Mouse (Mus musculus): ENCODE measurements around the gene Foxn3. TPM values are rescaled to one million over a fixed set of nuclear protein-coding genes. Genes with fewer than 3 reads are reported as not detected.
A peak's percentile ranks its signal among the peaks of the same experiment; 100 is the strongest.

Foxn3 gene
- polyA plus RNA-seq, 1 experiment from 2014 or later, result 90.0 TPM

GRCm38 (mm10) chr12:99292152-99292551 lies 271.2 kb downstream of the Foxn3 start:
- no peak for ATAC-seq (ENCODE audit: low FRiP score, low read depth)
- H3K4me1 ChIP-seq, result peaks cover 45% of the 10 kb centered on the region
- H3K4me2 ChIP-seq (replicated peaks), result no peak overlapping the region
- H3K36me3 ChIP-seq, result peaks cover 6% of the 10 kb centered on the region; the same call in 1 of the 2 replicates
- H3K27ac ChIP-seq (replicated peaks), result no peak overlapping the region
- no peaks in the 10 kb centered on the region; the same call in 1 of the 2 replicates for H3K27me3 ChIP-seq
- no peak overlapping the region for H3K4me3 ChIP-seq
- no peak overlapping the region for H3K9ac ChIP-seq (replicated peaks)
- 70% methylated on average over 6 of the region's 6 CpGs for WGBS
- H3K9me3 ChIP-seq, result no peaks in the 10 kb centered on the region

GRCm38 (mm10) chr12:99287081-99287480 lies 276.3 kb downstream of the Foxn3 start:
- no peak overlapping the region for H3K9ac ChIP-seq (replicated peaks)
- peak overlapping the region; percentile 52 for H3K27ac ChIP-seq (replicated peaks)
- H3K36me3 ChIP-seq, result peaks cover 6% of the 10 kb centered on the region; the same call in 1 of the 2 replicates
- H3K4me1 ChIP-seq, result peaks cover 63% of the 10 kb centered on the region
- no peaks in the 10 kb centered on the region for H3K9me3 ChIP-seq
- no peak overlapping the region for H3K4me3 ChIP-seq
- H3K4me2 ChIP-seq (replicated peaks), result no peak overlapping the region
- ATAC-seq (ENCODE audit: low FRiP score, low read depth), result peak; percentile 7; the same call in 1 of the 2 replicates
- WGBS, result 56% methylated on average over 5 of the region's 5 CpGs
- no peaks in the 10 kb centered on the region for H3K27me3 ChIP-seq

DNA sequence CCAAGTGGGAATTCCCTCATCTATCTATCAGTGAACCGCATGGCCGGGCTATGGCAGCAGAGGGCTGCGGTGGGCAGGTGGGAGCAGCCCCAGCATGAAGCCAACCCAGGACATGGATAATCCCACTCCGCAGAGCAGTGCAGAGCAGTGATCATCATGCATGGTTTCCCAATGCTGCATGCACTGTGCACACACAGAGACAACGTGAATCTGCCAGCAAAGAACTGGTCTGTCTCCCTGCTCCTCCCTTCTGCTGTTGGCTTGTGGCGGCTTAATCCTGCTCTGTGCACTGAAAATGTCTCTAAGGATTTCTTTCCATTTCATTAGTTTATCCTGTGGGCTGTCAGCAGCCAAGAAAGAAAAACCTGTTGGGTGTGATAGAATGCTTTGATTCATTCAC lies 276.7 kb downstream of the Foxn3 start:
- Histone ChIP-seq H3K27ac (replicated peaks) (peak overlapping the region; percentile 52), H3K9me3 (no peaks in the 10 kb centered on the region), H3K36me3 (peaks cover 6% of the 10 kb centered on the region; the same call in 1 of the 2 replicates), H3K9ac (replicated peaks) (no peak overlapping the region), H3K4me2 (replicated peaks) (no peak overlapping the region), H3K4me3 (no peak overlapping the region), H3K4me1 (peaks cover 64% of the 10 kb centered on the region), H3K27me3 (no peaks in the 10 kb centered on the region)
- peak; percentile 71 for ATAC-seq (ENCODE audit: low FRiP score, low read depth)
- 34% methylated on average over 6 of the region's 6 CpGs for WGBS

DNA sequence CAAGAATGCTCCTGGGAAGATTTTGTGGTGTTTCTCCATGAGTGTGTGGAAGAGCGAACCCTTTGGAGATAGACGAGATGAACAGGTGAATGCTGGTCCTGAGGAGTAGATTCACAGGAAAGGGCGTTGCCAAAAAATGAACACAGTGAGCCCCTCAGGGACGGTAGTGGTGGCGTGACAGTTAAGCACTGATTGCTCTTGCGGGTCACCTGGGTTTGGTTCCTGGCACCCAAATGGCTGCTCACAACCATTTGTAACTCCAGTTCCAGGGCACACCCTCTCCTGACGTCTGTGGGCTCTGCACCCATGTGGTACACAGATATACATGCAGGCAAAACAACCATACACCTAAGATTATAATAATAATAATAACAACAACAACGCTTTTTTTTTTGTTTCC lies 277.7 kb downstream of the Foxn3 start:
- Histone ChIP-seq H3K36me3 (no peaks in the 10 kb centered on the region), H3K9ac (replicated peaks) (peak overlapping the region; percentile 16; the same call in 1 of the 2 replicates), H3K27me3 (no peaks in the 10 kb centered on the region), H3K4me1 (peaks cover 67% of the 10 kb centered on the region), H3K4me2 (replicated peaks) (peak overlapping the region; percentile 36; the same call in 1 of the 2 replicates), H3K27ac (replicated peaks) (peak overlapping the region; percentile 69), H3K9me3 (no peaks in the 10 kb centered on the region), H3K4me3 (no peak overlapping the region)
- ATAC-seq (ENCODE audit: low FRiP score, low read depth), result no peak
- WGBS, result 77% methylated on average over 8 of the region's 8 CpGs

GRCm38 (mm10) chr12:99285199-99285598 lies 278.2 kb downstream of the Foxn3 start:
- no peak overlapping the region for H3K4me3 ChIP-seq
- H3K9ac ChIP-seq (replicated peaks), result peak overlapping the region; percentile 16; the same call in 1 of the 2 replicates
- peak overlapping the region; percentile 36 for H3K4me2 ChIP-seq (replicated peaks)

GRCm38 (mm10) chr12:99284419-99285069 lies 278.8 kb downstream of the Foxn3 start:
- 69% methylated on average over 8 of the region's 8 CpGs for WGBS
- Histone ChIP-seq H3K4me3 (no peak overlapping the region), H3K9me3 (no peaks in the 10 kb centered on the region), H3K4me1 (peaks cover 76% of the 10 kb centered on the region), H3K9ac (replicated peaks) (no peak overlapping the region), H3K36me3 (no peaks in the 10 kb centered on the region), H3K27me3 (no peaks in the 10 kb centered on the region), H3K4me2 (replicated peaks) (no peak overlapping the region), H3K27ac (replicated peaks) (peak overlapping the region; percentile 69)
- no peak for ATAC-seq (ENCODE audit: low FRiP score, low read depth)

More at GRCm38 (mm10) chr12:99285199-99285598, 278.2 kb downstream of the Foxn3 start:
- Histone ChIP-seq H3K27ac (replicated peaks) (peak overlapping the region; percentile 69), H3K27me3 (no peaks in the 10 kb centered on the region), H3K4me1 (peaks cover 69% of the 10 kb centered on the region), H3K9me3 (no peaks in the 10 kb centered on the region), H3K36me3 (no peaks in the 10 kb centered on the region)
- peak; percentile 63 for ATAC-seq (ENCODE audit: low FRiP score, low read depth)
- 9% methylated on average over 9 of the region's 9 CpGs for WGBS

DNA sequence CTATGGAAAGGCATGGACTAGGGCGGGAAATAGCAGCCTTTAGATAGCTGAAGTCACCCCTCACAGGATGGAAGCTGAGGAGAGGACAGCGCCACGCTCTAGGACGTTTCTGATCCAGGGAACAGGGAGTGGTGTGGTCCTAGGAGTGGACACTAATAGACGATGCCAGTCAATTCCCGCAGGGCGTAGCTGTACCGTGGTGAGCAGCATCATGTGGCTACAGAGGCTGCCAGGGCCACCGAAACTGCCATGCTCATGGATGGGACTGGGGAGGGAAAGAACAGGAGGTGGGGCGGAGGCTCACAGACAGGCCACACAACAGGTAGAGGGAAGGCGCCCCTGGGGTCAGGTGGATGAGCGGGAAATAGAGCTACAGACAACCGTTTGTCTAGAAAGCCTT lies 282.6 kb downstream of the Foxn3 start:
- H3K4me1 ChIP-seq, result peaks cover 55% of the 10 kb centered on the region
- H3K27ac ChIP-seq (replicated peaks), result no peak overlapping the region
- H3K4me2 ChIP-seq (replicated peaks), result no peak overlapping the region

DNA sequence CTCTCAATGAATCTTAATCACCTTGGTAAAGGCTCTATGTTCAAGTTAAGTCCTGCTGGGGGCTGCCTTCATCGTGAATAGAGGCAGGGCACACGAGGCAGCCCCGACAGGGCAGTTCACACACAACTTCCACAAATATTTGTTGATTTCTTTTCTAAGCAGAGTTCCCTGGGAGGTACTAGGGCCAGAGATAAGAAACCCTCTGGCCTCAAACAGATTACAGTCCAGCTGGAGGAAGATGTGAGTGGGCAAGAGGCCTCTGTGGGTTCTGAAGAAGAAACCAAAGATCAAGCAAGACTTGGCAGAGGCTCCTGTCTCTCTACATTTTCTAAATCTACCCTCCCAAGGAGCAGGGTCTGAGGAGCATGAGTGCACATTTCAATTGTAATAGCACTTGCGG lies 283.1 kb downstream of the Foxn3 start:
- no peaks in the 10 kb centered on the region for H3K36me3 ChIP-seq
- no peak overlapping the region for H3K27ac ChIP-seq (replicated peaks)
- no peaks in the 10 kb centered on the region for H3K27me3 ChIP-seq
- peaks cover 50% of the 10 kb centered on the region for H3K4me1 ChIP-seq
- no peak overlapping the region for H3K9ac ChIP-seq (replicated peaks)
- no peak overlapping the region for H3K4me2 ChIP-seq (replicated peaks)
- no peak for ATAC-seq (ENCODE audit: low FRiP score, low read depth)
- no peaks in the 10 kb centered on the region for H3K9me3 ChIP-seq
- WGBS, result 75% methylated on average over 4 of the region's 4 CpGs
- H3K4me3 ChIP-seq, result no peak overlapping the region

More for the DNA sequence above, 282.6 kb downstream of the Foxn3 start:
- Histone ChIP-seq H3K36me3 (no peaks in the 10 kb centered on the region), H3K27me3 (no peaks in the 10 kb centered on the region), H3K9ac (replicated peaks) (no peak overlapping the region), H3K9me3 (no peaks in the 10 kb centered on the region), H3K4me3 (no peak overlapping the region)
- ATAC-seq (ENCODE audit: low FRiP score, low read depth), result no peak
- whole genome bisulfite sequencing, result 91% methylated on average over 13 of the region's 13 CpGs

DNA sequence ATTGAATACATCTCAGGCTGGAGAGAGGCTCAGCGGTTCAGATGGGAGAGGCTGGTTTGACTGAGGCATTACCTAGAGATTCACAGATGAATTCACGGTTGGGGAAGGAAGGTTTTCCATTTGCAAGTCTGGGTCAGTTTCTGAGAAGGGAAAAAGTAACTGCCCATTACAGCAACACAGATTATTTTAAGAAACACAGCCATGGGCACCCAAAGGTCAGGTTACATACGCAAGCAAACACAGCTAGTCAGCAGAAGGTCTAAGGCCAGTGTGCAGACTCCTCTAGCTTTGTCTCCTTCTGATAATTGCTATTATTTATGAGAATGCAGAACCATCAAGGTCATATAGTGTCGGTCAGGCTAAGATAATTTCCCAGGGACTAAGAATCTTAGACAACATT lies 284.0 kb downstream of the Foxn3 start:
- no peak overlapping the region for H3K27ac ChIP-seq (replicated peaks)
- H3K36me3 ChIP-seq, result no peaks in the 10 kb centered on the region
- H3K4me1 ChIP-seq, result peaks cover 41% of the 10 kb centered on the region
- no peaks in the 10 kb centered on the region for H3K9me3 ChIP-seq
- ATAC-seq (ENCODE audit: low FRiP score, low read depth), result no peak
- no peaks in the 10 kb centered on the region for H3K27me3 ChIP-seq
- 89% methylated on average over 4 of the region's 4 CpGs for WGBS
- H3K4me3 ChIP-seq, result no peak overlapping the region
- H3K4me2 ChIP-seq (replicated peaks), result no peak overlapping the region
- H3K9ac ChIP-seq (replicated peaks), result no peak overlapping the region

GRCm38 (mm10) chr12:99274589-99274988 lies 288.8 kb downstream of the Foxn3 start:
- H3K36me3 ChIP-seq, result no peaks in the 10 kb centered on the region
- no peaks in the 10 kb centered on the region for H3K27me3 ChIP-seq
- 89% methylated on average over 1 of the region's 1 CpGs for WGBS
- H3K9me3 ChIP-seq, result no peaks in the 10 kb centered on the region
- no peak for ATAC-seq (ENCODE audit: low FRiP score, low read depth)
- 0 out of 2 replicates have a peak overlapping the region, but pooled peaks have one; percentile 15 for H3K27ac ChIP-seq (replicated peaks)
- no peak overlapping the region for H3K4me2 ChIP-seq (replicated peaks)
- H3K4me3 ChIP-seq, result no peak overlapping the region
- no peak overlapping the region for H3K9ac ChIP-seq (replicated peaks)
- H3K4me1 ChIP-seq, result peaks cover 15% of the 10 kb centered on the region; the same call in 1 of the 2 replicates

DNA sequence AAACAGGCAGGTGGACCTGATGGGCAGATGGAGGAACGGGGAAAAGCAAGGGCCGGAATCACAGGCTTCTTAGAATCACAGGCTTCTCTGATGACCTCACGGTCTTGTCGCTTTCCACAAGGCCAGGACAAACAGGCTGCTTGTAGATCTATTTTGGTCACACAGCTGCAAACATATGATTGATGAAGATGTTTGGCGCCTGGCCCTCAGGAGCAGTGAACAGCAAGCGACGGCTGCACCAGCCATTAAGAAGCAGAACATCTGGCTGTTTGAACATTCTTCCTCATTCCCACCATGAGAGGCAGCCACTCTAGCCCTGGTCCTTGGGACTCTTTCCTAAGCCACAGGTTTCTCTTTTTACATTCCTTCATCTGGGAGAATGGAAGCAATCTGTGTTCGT lies 294.0 kb downstream of the Foxn3 start:
- Histone ChIP-seq H3K4me2 (replicated peaks) (no peak overlapping the region), H3K4me3 (no peak overlapping the region), H3K9ac (replicated peaks) (no peak overlapping the region), H3K27me3 (no peaks in the 10 kb centered on the region), H3K9me3 (no peaks in the 10 kb centered on the region), H3K27ac (replicated peaks) (no peak overlapping the region), H3K36me3 (no peaks in the 10 kb centered on the region), H3K4me1 (peaks cover 37% of the 10 kb centered on the region)
- ATAC-seq (ENCODE audit: low FRiP score, low read depth), result no peak
- WGBS, result 83% methylated on average over 8 of the region's 8 CpGs

- Histone ChIP-seq H3K9ac (replicated peaks) (no peak overlapping the region), H3K4me1 (peaks cover 39% of the 10 kb centered on the region), H3K27me3 (no peaks in the 10 kb centered on the region), H3K9me3 (no peaks in the 10 kb centered on the region), H3K36me3 (no peaks in the 10 kb centered on the region), H3K27ac (replicated peaks) (no peak overlapping the region), H3K4me3 (no peak overlapping the region), H3K4me2 (replicated peaks) (no peak overlapping the region)
- 69% methylated on average over 11 of the region's 11 CpGs for WGBS
- ATAC-seq (ENCODE audit: low FRiP score, low read depth), result 0 out of 2 replicates have a peak, but pooled peaks have one; percentile 23
Measured at GRCm38 (mm10) chr12:99268954-99269353, 294.4 kb downstream of the Foxn3 start.

Measured in midbrain, embryonic 12.5 days (tissue).